Mouse (Mus musculus) megakaryocyte, embryonic 14.5 days (primary cell): ENCODE results near the gene Clcn1.

Source experiments
- FLI1 ChIP-seq: IDR thresholded peaks from 2 replicates; pipeline ENCODE4 v1.6.1; 2012; ENCODE audit warnings: low read length, inconsistent platforms, mixed read lengths
- GATA1 ChIP-seq: IDR thresholded peaks from 3 replicates; pipeline ENCODE4 v1.6.1; 2012; ENCODE audit warnings: mixed read lengths, low read length, inconsistent platforms, borderline replicate concordance

DNA sequence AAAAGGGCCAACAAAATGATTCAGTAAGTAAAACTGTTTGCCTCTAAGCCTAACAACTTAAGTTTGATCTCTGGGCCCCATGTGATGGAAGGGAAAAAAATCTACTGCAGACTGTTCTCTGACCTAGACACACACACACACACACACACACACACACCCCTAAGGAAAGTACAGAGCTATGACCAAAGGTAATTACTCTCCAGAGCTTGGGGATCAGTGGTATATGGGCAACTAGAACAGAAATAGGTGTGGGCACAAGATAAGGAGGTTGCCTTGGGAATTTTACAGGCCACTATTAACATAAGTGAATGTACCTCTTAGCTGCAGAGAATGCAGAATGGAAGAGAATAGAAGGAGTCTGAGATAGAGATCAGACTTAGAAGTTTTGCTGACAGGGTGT is 1.1 kb downstream of the Clcn1 start:
- TF ChIP-seq GATA1 (no peak), FLI1 (no peak)
